Mouse (Mus musculus) stomach, embryonic 15.5 days (tissue): Measurements from ENCODE around the gene Gm17018. TPM values are rescaled to one million over a fixed set of nuclear protein-coding genes. Genes with fewer than 3 reads are reported as not detected.

Experiments
- ATAC-seq: fragments of 200-750 bp; cut with Nextera tagmentation; 2 replicates; pipeline ENCODE4 v1.8.0; 2017; ENCODE audit warnings: low read depth, moderate number of reproducible peaks, moderate TSS enrichment; ENCODE audit not compliant: insufficient read depth, low FRiP score
- H3K27ac ChIP-seq: fragments of 300-500 bp; sonication (generic); 2 replicates; pipeline ENCODE4 v1.5.1; 2015; ENCODE audit warnings: mild to moderate bottlenecking, inconsistent platforms
- H3K27me3 ChIP-seq: fragments of 300-500 bp; sonication (generic); replicated peaks from 2 replicates; pipeline ENCODE4 v1.6.1; 2015; ENCODE audit warnings: inconsistent platforms
- H3K36me3 ChIP-seq: fragments of 300-500 bp; sonication (generic); 2 replicates; pipeline ENCODE4 v1.6.1; 2015; ENCODE audit warnings: inconsistent platforms
- H3K4me1 ChIP-seq: fragments of 300-500 bp; sonication (generic); 2 replicates; pipeline ENCODE4 v1.6.1; 2015; ENCODE audit warnings: inconsistent platforms
- H3K4me2 ChIP-seq: fragments of 300-500 bp; sonication (generic); 2 replicates; pipeline ENCODE4 v1.6.1; 2015; ENCODE audit warnings: mild to moderate bottlenecking, inconsistent platforms
- H3K4me3 ChIP-seq: fragments of 300-500 bp; sonication (generic); replicated peaks from 2 replicates; pipeline ENCODE4 v1.5.1; 2015; ENCODE audit warnings: inconsistent platforms
- H3K9ac ChIP-seq: fragments of 300-500 bp; sonication (generic); 2 replicates; pipeline ENCODE4 v1.6.1; 2015; ENCODE audit warnings: inconsistent platforms
- H3K9me3 ChIP-seq: fragments of 300-500 bp; sonication (generic); 2 replicates; pipeline ENCODE4 v1.6.1; 2016; ENCODE audit warnings: inconsistent platforms
- WGBS: fragments of 180-500 bp; shearing (Covaris S2); methylation state at CpG from one replicate; pipeline ENCODE4 v1.1.7; 2015; 5-methylcytosine and 5-hydroxymethylcytosine counted together
- polyA plus RNA-seq: library from polyadenylated mRNA; unstranded; fragments of >200 nt; fragmentation: Nextera tagmentation; extraction: Ambion mirVana; gene quantifications from 2 replicates; pipeline ENCODE4 v1.2.1, GENCODE M21; 2015

Gm17018 gene
- 37.5 and 43.2 TPM in 2 replicates for polyA plus RNA-seq

- Histone ChIP-seq H3K27me3 (no peaks in the 10 kb centered on the region), H3K9ac (peak within 1 kb of the TSS; percentile 57), H3K4me3 (peak within 1 kb of the TSS; percentile 63), H3K4me1 (peaks cover 16% of the 10 kb centered on the region; the same call in 1 of the 2 replicates), H3K27ac (peak within 1 kb of the TSS; percentile 32), H3K4me2 (peak within 1 kb of the TSS; percentile 87), H3K36me3 (0 out of 2 replicates have a peak, but pooled peaks cover 4% of the 10 kb centered on the region), H3K9me3 (no peaks in the 10 kb centered on the region)
- peak; percentile 79 for ATAC-seq
- WGBS, result 0% methylated on average over 35 of the region's 35 CpGs
These were observed at the start of gene Gm17018, which contains the start of gene Poll for GRCm38 (mm10) chr19:45560153-45560890. Gene Gm17018, plus strand, starts transcription at chr19:45560615. Gene Poll, minus strand, starts transcription at chr19:45560531.

- no peak for ATAC-seq
- Histone ChIP-seq H3K36me3 (peaks cover 15% of the 10 kb centered on the region; the same call in 1 of the 2 replicates), H3K4me2 (no peak overlapping the region), H3K27me3 (no peaks in the 10 kb centered on the region), H3K9ac (no peak overlapping the region), H3K4me1 (no peaks in the 10 kb centered on the region), H3K9me3 (no peaks in the 10 kb centered on the region), H3K4me3 (no peak overlapping the region), H3K27ac (no peak overlapping the region)
- WGBS, result 75% methylated on average over 3 of the region's 3 CpGs
These were observed 49.7 kb upstream of the Gm17018 start for GRCm38 (mm10) chr19:45510680-45511079.

GRCm38 (mm10) chr19:45511406-45511805, 49.0 kb upstream of the Gm17018 start:
- Histone ChIP-seq H3K27ac (no peak overlapping the region), H3K9ac (no peak overlapping the region), H3K4me3 (no peak overlapping the region), H3K27me3 (no peaks in the 10 kb centered on the region), H3K36me3 (peaks cover 15% of the 10 kb centered on the region; the same call in 1 of the 2 replicates), H3K4me1 (no peaks in the 10 kb centered on the region), H3K9me3 (no peaks in the 10 kb centered on the region), H3K4me2 (no peak overlapping the region)
- WGBS, result 81% methylated on average over 4 of the region's 4 CpGs
- no peak for ATAC-seq

- H3K27me3 ChIP-seq, result no peaks in the 10 kb centered on the region
- no peak overlapping the region for H3K4me2 ChIP-seq
- no peaks in the 10 kb centered on the region for H3K9me3 ChIP-seq
- H3K36me3 ChIP-seq, result peaks cover 18% of the 10 kb centered on the region; the same call in 1 of the 2 replicates
- no peak overlapping the region for H3K4me3 ChIP-seq
- no peak for ATAC-seq
- no peaks in the 10 kb centered on the region for H3K4me1 ChIP-seq
- no peak overlapping the region for H3K9ac ChIP-seq
- H3K27ac ChIP-seq, result no peak overlapping the region
- 90% methylated on average over 2 of the region's 2 CpGs for WGBS
These were observed 45.1 kb upstream of the Gm17018 start for GRCm38 (mm10) chr19:45515341-45515740.

- Histone ChIP-seq H3K27ac (no peak overlapping the region), H3K4me2 (no peak overlapping the region), H3K9me3 (no peaks in the 10 kb centered on the region), H3K9ac (no peak overlapping the region), H3K4me3 (no peak overlapping the region), H3K36me3 (peaks cover 22% of the 10 kb centered on the region; the same call in 1 of the 2 replicates), H3K4me1 (no peaks in the 10 kb centered on the region), H3K27me3 (no peaks in the 10 kb centered on the region)
- ATAC-seq, result no peak
- 90% methylated on average over 12 of the region's 12 CpGs for WGBS
These were observed 44.2 kb upstream of the Gm17018 start for GRCm38 (mm10) chr19:45516264-45516663.

GRCm38 (mm10) chr19:45527382-45527781, 33.0 kb upstream of the Gm17018 start:
- H3K27ac ChIP-seq, result no peak overlapping the region
- no peaks in the 10 kb centered on the region for H3K9me3 ChIP-seq
- 0 out of 2 replicates have a peak, but pooled peaks cover 4% of the 10 kb centered on the region for H3K36me3 ChIP-seq
- ATAC-seq, result no peak
- H3K27me3 ChIP-seq, result no peaks in the 10 kb centered on the region
- H3K4me1 ChIP-seq, result no peaks in the 10 kb centered on the region
- no peak overlapping the region for H3K9ac ChIP-seq
- no peak overlapping the region for H3K4me2 ChIP-seq
- no peak overlapping the region for H3K4me3 ChIP-seq
- 79% methylated on average over 7 of the region's 7 CpGs for WGBS

GRCm38 (mm10) chr19:45527931-45528534, 32.4 kb upstream of the Gm17018 start:
- Histone ChIP-seq H3K4me3 (no peak overlapping the region), H3K4me2 (no peak overlapping the region), H3K9me3 (no peaks in the 10 kb centered on the region), H3K27ac (no peak overlapping the region), H3K4me1 (no peaks in the 10 kb centered on the region), H3K27me3 (no peaks in the 10 kb centered on the region), H3K9ac (no peak overlapping the region), H3K36me3 (0 out of 2 replicates have a peak, but pooled peaks cover 4% of the 10 kb centered on the region)
- no peak for ATAC-seq
- 78% methylated on average over 10 of the region's 10 CpGs for WGBS

- no peaks in the 10 kb centered on the region for H3K4me1 ChIP-seq
- H3K9me3 ChIP-seq, result no peaks in the 10 kb centered on the region
- no peak for ATAC-seq
- no peak overlapping the region for H3K4me2 ChIP-seq
- 76% methylated on average over 5 of the region's 5 CpGs for WGBS
- H3K27me3 ChIP-seq, result no peaks in the 10 kb centered on the region
- 0 out of 2 replicates have a peak, but pooled peaks cover 4% of the 10 kb centered on the region for H3K36me3 ChIP-seq
- H3K27ac ChIP-seq, result no peak overlapping the region
- H3K4me3 ChIP-seq, result no peak overlapping the region
- H3K9ac ChIP-seq, result no peak overlapping the region
These were observed 31.1 kb upstream of the Gm17018 start for GRCm38 (mm10) chr19:45529294-45529693.

GRCm38 (mm10) chr19:45530200-45530995, 30.0 kb upstream of the Gm17018 start:
- no peaks in the 10 kb centered on the region for H3K9me3 ChIP-seq
- no peak overlapping the region for H3K9ac ChIP-seq
- 66% methylated on average over 15 of the region's 15 CpGs for WGBS
- no peak overlapping the region for H3K27ac ChIP-seq
- no peaks in the 10 kb centered on the region for H3K4me1 ChIP-seq
- H3K4me2 ChIP-seq, result no peak overlapping the region
- ATAC-seq, result peak; percentile 29
- H3K36me3 ChIP-seq, result 0 out of 2 replicates have a peak, but pooled peaks cover 4% of the 10 kb centered on the region
- H3K27me3 ChIP-seq, result no peaks in the 10 kb centered on the region
- no peak overlapping the region for H3K4me3 ChIP-seq

- no peak overlapping the region for H3K9ac ChIP-seq
- no peaks in the 10 kb centered on the region for H3K27me3 ChIP-seq
- H3K4me2 ChIP-seq, result no peak overlapping the region
- no peaks in the 10 kb centered on the region for H3K9me3 ChIP-seq
- H3K4me1 ChIP-seq, result no peaks in the 10 kb centered on the region
- no peak overlapping the region for H3K27ac ChIP-seq
- no peak for ATAC-seq
- no peak overlapping the region for H3K4me3 ChIP-seq
- 0 out of 2 replicates have a peak, but pooled peaks cover 4% of the 10 kb centered on the region for H3K36me3 ChIP-seq
- WGBS, result 59% methylated on average over 6 of the region's 6 CpGs
These were observed 28.9 kb upstream of the Gm17018 start for GRCm38 (mm10) chr19:45531554-45531953.

GRCm38 (mm10) chr19:45533617-45534016, 26.8 kb upstream of the Gm17018 start:
- Histone ChIP-seq H3K9ac (no peak overlapping the region), H3K4me1 (no peaks in the 10 kb centered on the region), H3K27ac (no peak overlapping the region), H3K9me3 (no peaks in the 10 kb centered on the region), H3K4me3 (no peak overlapping the region), H3K4me2 (no peak overlapping the region), H3K36me3 (no peaks in the 10 kb centered on the region), H3K27me3 (no peaks in the 10 kb centered on the region)
- ATAC-seq, result no peak
- 66% methylated on average over 7 of the region's 7 CpGs for WGBS
